Mouse (Mus musculus) MEL (cell line): Measurements from ENCODE around the gene Sgtb. TPM values are rescaled to one million over a fixed set of nuclear protein-coding genes. Genes with fewer than 3 reads are reported as not detected.

Experiments
- DNase-seq: peaks from one replicate; pipeline ENCODE4 v3.0.0; 2011; ENCODE audit warnings: low read depth, low spot score
- H3K27ac ChIP-seq: 2 replicates; pipeline ENCODE4 v1.5.1; 2012; ENCODE audit warnings: low read depth, mild to moderate bottlenecking, control low read depth, low read length, moderate library complexity; ENCODE audit not compliant: control insufficient read depth
- H3K27me3 ChIP-seq, 2 experiments: fragments of 150-350 bp in 1 of 2; sonication (generic) in 1 of 2; 2 replicates each; pipeline ENCODE4 v1.6.1; 2012; ENCODE audit warnings: low read length in 2 of 2, mild to moderate bottlenecking in 2 of 2, improper control_type of control experiment in 1 of 2, moderate library complexity in 1 of 2; ENCODE audit not compliant: insufficient read depth in 2 of 2, control insufficient read depth in 1 of 2
- H3K36me3 ChIP-seq, 2 experiments: 2 replicates each; pipeline ENCODE4 v1.6.1; 2012 to 2014; ENCODE audit warnings: low read length in 2 of 2, improper control_type of control experiment in 1 of 2, inconsistent platforms in 1 of 2, mild to moderate bottlenecking in 1 of 2; ENCODE audit not compliant: insufficient read depth in 2 of 2, control insufficient read depth in 1 of 2
- H3K4me1 ChIP-seq, 2 experiments: fragments of 150-350 bp in 1 of 2; sonication (generic) in 1 of 2; 2 replicates each; pipeline ENCODE4 v1.6.1; 2012; ENCODE audit warnings: low read length in 2 of 2, improper control_type of control experiment in 1 of 2, mild to moderate bottlenecking in 1 of 2; ENCODE audit not compliant: insufficient read depth in 2 of 2, control insufficient read depth in 1 of 2
- H3K4me3 ChIP-seq, 2 experiments: fragments of 150-350 bp in 1 of 2; sonication (generic) in 1 of 2; 2 replicates each; pipeline ENCODE4 v1.5.1; 2012; ENCODE audit warnings: low read depth in 2 of 2, low read length in 2 of 2, mild to moderate bottlenecking in 2 of 2, moderate library complexity in 2 of 2, control low read depth in 1 of 2, improper control_type of control experiment in 1 of 2; ENCODE audit not compliant: control insufficient read depth in 1 of 2, insufficient read depth in 1 of 2
- H3K79me2 ChIP-seq: 2 replicates; pipeline ENCODE4 v1.6.1; 2012; ENCODE audit warnings: mild to moderate bottlenecking, low read length, moderate library complexity; ENCODE audit not compliant: control insufficient read depth, poor library complexity, insufficient read depth
- H3K9ac ChIP-seq: 2 replicates; pipeline ENCODE4 v1.6.1; 2012; ENCODE audit warnings: low read depth, mild to moderate bottlenecking, control low read depth, low read length, moderate library complexity; ENCODE audit not compliant: control insufficient read depth, poor library complexity, severe bottlenecking
- H3K9me3 ChIP-seq: fragments of 150-350 bp; sonication (generic); replicated peaks from 2 replicates; pipeline ENCODE4 v1.6.1; 2012; ENCODE audit warnings: mild to moderate bottlenecking, low read length, improper control_type of control experiment, moderate library complexity; ENCODE audit not compliant: insufficient read depth
- BHLHE40 ChIP-seq: IDR thresholded peaks from 2 replicates; pipeline ENCODE4 v1.6.1; 2012; ENCODE audit warnings: low read depth, mild to moderate bottlenecking, inconsistent platforms, low read length, improper control_type of control experiment, borderline replicate concordance
- CHD1 ChIP-seq: IDR thresholded peaks from 2 replicates; pipeline ENCODE4 v1.6.1; 2012; ENCODE audit warnings: low read depth, mild to moderate bottlenecking, inconsistent platforms, low read length, improper control_type of control experiment
- CHD2 ChIP-seq: IDR thresholded peaks from 2 replicates; pipeline ENCODE4 v1.6.1; 2011; ENCODE audit warnings: low read length, improper control_type of control experiment
- E2F4 ChIP-seq: IDR thresholded peaks from 2 replicates; pipeline ENCODE4 v1.6.1; 2011; ENCODE audit warnings: low read depth, low read length, improper control_type of control experiment, borderline replicate concordance
- ELF1 ChIP-seq: IDR thresholded peaks from 2 replicates; pipeline ENCODE4 v1.6.1; 2014; ENCODE audit warnings: low read depth, mild to moderate bottlenecking, inconsistent platforms, low read length, improper control_type of control experiment, moderate library complexity
- EP300 ChIP-seq, 2 experiments: IDR thresholded peaks; 2 replicates each; pipeline ENCODE4 v1.6.1; 2011; ENCODE audit warnings: improper control_type of control experiment in 2 of 2, low read length in 2 of 2, low read depth in 1 of 2, mild to moderate bottlenecking in 1 of 2
- GATA1 ChIP-seq: IDR thresholded peaks from 2 replicates; pipeline ENCODE4 v1.6.1; 2011; ENCODE audit warnings: low read depth, low read length, improper control_type of control experiment
- JUND ChIP-seq: IDR thresholded peaks from 2 replicates; pipeline ENCODE4 v1.6.1; 2011; ENCODE audit warnings: low read depth, mild to moderate bottlenecking, improper control_type of control experiment, low read length
- KAT2A ChIP-seq: conservative IDR thresholded peaks from 2 replicates; pipeline ENCODE4 v1.6.1; 2012; ENCODE audit warnings: low read depth, low read length, improper control_type of control experiment, inconsistent platforms
- MAZ ChIP-seq: IDR thresholded peaks from 2 replicates; pipeline ENCODE4 v1.6.1; 2012; ENCODE audit warnings: low read depth, mild to moderate bottlenecking, inconsistent platforms, low read length, improper control_type of control experiment
- MXI1 ChIP-seq: IDR thresholded peaks from 2 replicates; pipeline ENCODE4 v1.6.1; 2011; ENCODE audit warnings: mild to moderate bottlenecking, low read depth, low read length, improper control_type of control experiment
- MYB ChIP-seq: IDR thresholded peaks from 2 replicates; pipeline ENCODE4 v1.6.1; 2011; ENCODE audit warnings: mild to moderate bottlenecking, low read depth, low read length, improper control_type of control experiment
- MYC ChIP-seq: IDR thresholded peaks from 2 replicates; pipeline ENCODE4 v1.6.1; 2011; ENCODE audit warnings: low read depth, mild to moderate bottlenecking, low read length, improper control_type of control experiment, moderate library complexity
- NELFE ChIP-seq: IDR thresholded peaks from 2 replicates; pipeline ENCODE4 v1.6.1; 2011; ENCODE audit warnings: low read depth, low read length, improper control_type of control experiment
- NRF1 ChIP-seq: IDR thresholded peaks from 2 replicates; pipeline ENCODE4 v1.6.1; 2014; ENCODE audit warnings: low read depth, mild to moderate bottlenecking, inconsistent platforms, low read length, improper control_type of control experiment, moderate library complexity; ENCODE audit not compliant: poor library complexity, insufficient read depth, severe bottlenecking
- POLR2AphosphoS5 ChIP-seq: IDR thresholded peaks from 2 replicates; pipeline ENCODE4 v1.6.1; 2012; ENCODE audit warnings: low read depth, borderline replicate concordance, mild to moderate bottlenecking, inconsistent platforms, low read length, moderate library complexity, mixed read lengths
- RAD21 ChIP-seq: IDR thresholded peaks from 2 replicates; pipeline ENCODE4 v1.6.1; 2011; ENCODE audit warnings: mild to moderate bottlenecking, low read depth, low read length, improper control_type of control experiment
- RCOR1 ChIP-seq: IDR thresholded peaks from 2 replicates; pipeline ENCODE4 v1.6.1; 2012; ENCODE audit warnings: low read depth, mild to moderate bottlenecking, inconsistent platforms, low read length, improper control_type of control experiment
- SMC3 ChIP-seq: IDR thresholded peaks from 2 replicates; pipeline ENCODE4 v1.6.1; 2011; ENCODE audit warnings: low read depth, low read length, improper control_type of control experiment
- TAL1 ChIP-seq: IDR thresholded peaks from 2 replicates; pipeline ENCODE4 v1.6.1; 2012; ENCODE audit warnings: mild to moderate bottlenecking, inconsistent platforms, low read length, moderate library complexity, mixed read lengths
- TBP ChIP-seq: IDR thresholded peaks from 2 replicates; pipeline ENCODE4 v1.8.0; 2011; ENCODE audit warnings: low read depth, low read length, improper control_type of control experiment
- TCF12 ChIP-seq: IDR thresholded peaks from 2 replicates; pipeline ENCODE4 v1.6.1; 2014; ENCODE audit warnings: low read depth, mild to moderate bottlenecking, inconsistent platforms, low read length, improper control_type of control experiment, moderate library complexity
- UBTF ChIP-seq: IDR thresholded peaks from 2 replicates; pipeline ENCODE4 v1.6.1; 2012; ENCODE audit warnings: low read depth, mild to moderate bottlenecking, inconsistent platforms, low read length, improper control_type of control experiment, moderate library complexity, borderline replicate concordance; ENCODE audit not compliant: insufficient read depth
- USF1 ChIP-seq: IDR thresholded peaks from 2 replicates; pipeline ENCODE4 v1.6.1; 2014; ENCODE audit warnings: low read depth, mild to moderate bottlenecking, inconsistent platforms, low read length, improper control_type of control experiment, moderate library complexity
- ZC3H11A ChIP-seq: IDR thresholded peaks from 2 replicates; pipeline ENCODE4 v1.6.1; 2012; ENCODE audit warnings: low read depth, mild to moderate bottlenecking, inconsistent platforms, low read length, improper control_type of control experiment
- ZKSCAN1 ChIP-seq: IDR thresholded peaks from 2 replicates; pipeline ENCODE4 v1.6.1; 2012; ENCODE audit warnings: low read depth, mild to moderate bottlenecking, inconsistent platforms, low read length, improper control_type of control experiment, moderate library complexity
- ZMIZ1 ChIP-seq: IDR thresholded peaks from 2 replicates; pipeline ENCODE4 v1.6.1; 2012; ENCODE audit warnings: low read depth, mild to moderate bottlenecking, inconsistent platforms, low read length, improper control_type of control experiment, moderate library complexity
- ZNF384 ChIP-seq: IDR thresholded peaks from 2 replicates; pipeline ENCODE4 v1.6.1; 2012; ENCODE audit warnings: low read depth, mild to moderate bottlenecking, inconsistent platforms, low read length, improper control_type of control experiment
- polyA plus RNA-seq, 2 experiments: library from polyadenylated mRNA; stranded (reverse) in 1 of 2; unstranded in 1 of 2; fragments of >175 nt in 1 of 2; fragments of >200 nt in 1 of 2; gene quantifications; 2 replicates each; pipeline versions ENCODE4 v1.2.1 to v1.2.4; 2012; ENCODE audit warnings: low replicate concordance in 2 of 2, low read depth in 1 of 2; ENCODE audit not compliant: insufficient read length in 2 of 2, insufficient read depth in 1 of 2, missing spikeins in 1 of 2
- total RNA-seq: library from RNA; depleted of rRNA; stranded (reverse); fragments of 300-350 nt; gene quantifications from 2 replicates; pipeline ENCODE4 v1.2.3, GENCODE M21; 2012

The Sgtb gene
- total and polyA plus RNA-seq, 3 experiments: 0.11 TPM; not detected in 2

DNA sequence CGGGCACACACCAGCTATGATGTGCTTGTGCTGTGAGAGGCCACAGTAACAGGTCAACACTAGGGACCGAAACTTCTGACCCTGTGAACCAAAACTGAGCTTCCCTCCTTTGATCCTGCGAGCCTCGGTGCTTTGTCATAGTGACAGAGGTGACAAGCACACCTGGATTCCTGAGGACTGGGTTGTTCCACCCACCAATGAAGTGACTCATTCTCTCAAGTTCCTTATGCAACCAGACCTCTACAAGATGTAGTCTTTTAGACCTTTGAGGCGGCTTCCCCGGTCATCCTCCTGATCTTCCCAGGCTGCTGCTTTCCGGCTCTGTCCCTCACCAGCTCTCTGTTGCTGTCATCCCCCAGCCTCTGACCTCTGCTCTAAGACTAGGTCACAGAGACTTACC is 27.0 kb upstream of the Sgtb start:
- H3K36me3 ChIP-seq: peaks cover 0 to 3% of the 10 kb centered on the region in 2 experiments; a peak in 1 of 4 replicates
- no peaks in the 10 kb centered on the region for H3K9me3 ChIP-seq
- no peaks in the 10 kb centered on the region for H3K79me2 ChIP-seq
- peaks cover 0 to 6% of the 10 kb centered on the region in 2 experiments; a peak in 1 of 4 replicates for H3K4me1 ChIP-seq
- no peak overlapping the region for H3K9ac ChIP-seq
- no peak overlapping the region for H3K27ac ChIP-seq
- DNase-seq: no peak
- no peak overlapping the region for H3K4me3 ChIP-seq
- no peak for TF ChIP-seq GATA1
- TF ChIP-seq RAD21: no peak
- TF ChIP-seq ZKSCAN1: no peak
- TF ChIP-seq E2F4: no peak
- no peak for TF ChIP-seq NRF1
- no peaks in the 10 kb centered on the region for H3K27me3 ChIP-seq

GRCm38 (mm10) chr13:104084600-104084999 is 24.9 kb upstream of the Sgtb start:
- no peak overlapping the region for H3K4me3 ChIP-seq
- no peaks in the 10 kb centered on the region for H3K79me2 ChIP-seq
- TF ChIP-seq TCF12 (peak; percentile 58; the same call in 1 of the 2 replicates), TAL1 (no peak), CHD1 (no peak), JUND (no peak), ZNF384 (no peak), ELF1 (no peak), ZMIZ1 (no peak), MAZ (no peak), E2F4 (no peak), UBTF (no peak), TBP (no peak), NRF1 (no peak), EP300 (IDR thresholded peaks at IDR 0.05; ENCODE audit: low read depth in 1 of 2, low read length in 2 of 2) (peak in 1 of 2 experiments; percentile 64; a peak in 2 of 4 replicates), CHD2 (no peak), POLR2AphosphoS5 (no peak), ZC3H11A (no peak), MYB (no peak), GATA1 (peak; percentile 38; the same call in 1 of the 2 replicates), RCOR1 (no peak), KAT2A (no peak), MXI1 (no peak), ZKSCAN1 (no peak), BHLHE40 (no peak), SMC3 (no peak), NELFE (no peak), USF1 (no peak), MYC (no peak)
- H3K36me3 ChIP-seq: peaks cover 0 to 3% of the 10 kb centered on the region in 2 experiments; a peak in 1 of 4 replicates
- no peak overlapping the region for H3K27ac ChIP-seq
- no peak overlapping the region for H3K9ac ChIP-seq
- peak; percentile 21 for DNase-seq
- no peaks in the 10 kb centered on the region for H3K9me3 ChIP-seq
- H3K4me1 ChIP-seq: peaks cover 0 to 6% of the 10 kb centered on the region in 2 experiments; a peak in 1 of 4 replicates
- H3K27me3 ChIP-seq: no peaks in the 10 kb centered on the region
